Mouse (Mus musculus): Measurements from ENCODE around the gene Pnmt. TPM values are rescaled to one million over a fixed set of nuclear protein-coding genes. Genes with fewer than 3 reads are reported as not detected.

Gene Pnmt
- total RNA-seq, 2 experiments from 2014 or later: 0.39 to 0.53 TPM

GRCm38 (mm10) chr11:98400816-98401215, 14.6 kb downstream of the Pnmt start:
- intact Hi-C loops (cut with DNase I; ENCODE audit: low total_unique reads): no loop called here
- no peak for DNase-seq

- intact Hi-C loops (cut with DNase I; ENCODE audit: low total_unique reads): no loop called here
- no peak for DNase-seq
Measured at GRCm38 (mm10) chr11:98406621-98407020, 20.4 kb downstream of the Pnmt start.

- intact Hi-C loops (cut with DNase I; ENCODE audit: low total_unique reads): no loop called here
- DNase-seq: no peak
Measured at GRCm38 (mm10) chr11:98408872-98409271, 22.6 kb downstream of the Pnmt start.

- intact Hi-C loops (cut with DNase I; ENCODE audit: low total_unique reads): no loop called here
- no peak for DNase-seq
Measured at GRCm38 (mm10) chr11:98409341-98409822, 23.1 kb downstream of the Pnmt start.

GRCm38 (mm10) chr11:98412273-98412796, 26.1 kb downstream of the Pnmt start, which contains the start of gene Erbb2:
TSS of gene Erbb2 (plus strand) at chr11:98412470.
- intact Hi-C loops (cut with DNase I; ENCODE audit: low total_unique reads): no loop called here
- peak; percentile 78 for DNase-seq

- intact Hi-C loops (cut with DNase I; ENCODE audit: low total_unique reads): no loop called here
- no peak for DNase-seq
Measured at GRCm38 (mm10) chr11:98412797-98413301, 26.6 kb downstream of the Pnmt start.

- intact Hi-C loops (cut with DNase I; ENCODE audit: low total_unique reads): no loop called here
- no peak for DNase-seq
Measured at GRCm38 (mm10) chr11:98413731-98414130, 27.5 kb downstream of the Pnmt start.

DNA sequence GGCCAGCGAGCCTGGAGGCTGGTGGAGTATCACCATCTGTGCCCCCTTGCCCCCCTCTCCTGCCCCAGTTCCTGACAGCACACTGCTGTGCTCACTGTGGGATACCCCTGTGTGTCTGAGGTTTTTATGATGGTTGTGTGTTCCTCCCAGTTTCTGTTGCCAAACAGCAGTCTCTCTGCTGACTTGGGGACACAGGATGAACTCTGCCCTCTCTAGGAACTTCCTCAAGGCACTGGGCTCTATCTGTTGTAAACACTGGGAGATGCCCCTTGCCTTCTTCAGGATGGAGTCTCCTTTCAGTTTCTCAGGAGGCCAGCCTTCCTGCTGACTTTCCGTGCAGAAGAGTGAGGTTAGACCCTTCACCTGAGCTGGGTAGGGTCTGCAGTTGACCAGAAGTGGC, 27.9 kb downstream of the Pnmt start:
- intact Hi-C loops (cut with DNase I; ENCODE audit: low total_unique reads): no loop called here
- no peak for DNase-seq

- intact Hi-C loops (cut with DNase I; ENCODE audit: low total_unique reads): no loop called here
Measured at GRCm38 (mm10) chr11:98417074-98417473, 30.8 kb downstream of the Pnmt start.

DNA sequence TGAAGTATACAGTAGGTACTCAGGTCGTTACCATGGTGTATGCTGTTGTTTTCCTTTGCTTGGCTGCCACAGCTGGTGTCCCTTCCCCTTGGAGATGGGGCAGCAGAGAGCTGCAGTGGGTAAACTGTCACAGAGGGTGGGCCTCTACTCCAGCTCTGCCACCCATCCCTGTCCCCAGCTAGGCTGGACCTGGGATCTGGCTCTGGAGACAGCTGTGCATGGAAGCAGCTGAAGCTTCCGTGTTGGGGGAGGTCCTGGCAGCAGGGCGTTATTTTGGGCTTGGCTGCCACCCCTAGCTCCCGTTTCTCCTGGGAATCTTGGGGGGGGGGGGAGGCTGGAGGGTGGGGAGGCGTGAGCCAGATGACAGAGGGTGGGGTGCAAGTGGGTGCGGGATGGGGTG, 32.0 kb downstream of the Pnmt start:
- intact Hi-C loops (cut with DNase I; ENCODE audit: low total_unique reads): no loop called here
- DNase-seq: no peak

More at GRCm38 (mm10) chr11:98417074-98417473, 30.8 kb downstream of the Pnmt start:
- DNase-seq: no peak

- intact Hi-C loops (cut with DNase I; ENCODE audit: low total_unique reads): no loop called here
- DNase-seq: no peak
Measured at GRCm38 (mm10) chr11:98418939-98419547, 32.8 kb downstream of the Pnmt start.

DNA sequence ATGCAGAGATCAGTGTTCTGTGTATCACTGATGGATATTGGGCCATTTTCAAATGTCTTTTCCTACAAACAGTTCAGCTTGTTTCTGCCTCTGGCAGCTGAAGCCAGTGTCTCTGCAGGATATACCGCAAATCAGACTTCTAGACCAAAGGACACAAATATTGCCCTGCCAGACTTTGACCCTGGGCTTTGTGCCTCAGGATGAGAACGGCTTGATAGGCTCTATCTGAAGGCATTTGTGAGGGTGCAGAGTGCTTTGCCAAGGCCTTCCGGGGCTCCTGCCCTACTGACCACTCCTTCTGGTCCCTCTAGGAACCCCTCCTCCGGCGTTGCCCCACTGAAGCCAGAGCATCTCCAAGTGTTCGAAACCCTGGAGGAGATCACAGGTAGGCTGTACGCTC, 40.3 kb downstream of the Pnmt start:
- DNase-seq: no peak
- intact Hi-C loops (cut with DNase I; ENCODE audit: low total_unique reads): no loop called here

DNA sequence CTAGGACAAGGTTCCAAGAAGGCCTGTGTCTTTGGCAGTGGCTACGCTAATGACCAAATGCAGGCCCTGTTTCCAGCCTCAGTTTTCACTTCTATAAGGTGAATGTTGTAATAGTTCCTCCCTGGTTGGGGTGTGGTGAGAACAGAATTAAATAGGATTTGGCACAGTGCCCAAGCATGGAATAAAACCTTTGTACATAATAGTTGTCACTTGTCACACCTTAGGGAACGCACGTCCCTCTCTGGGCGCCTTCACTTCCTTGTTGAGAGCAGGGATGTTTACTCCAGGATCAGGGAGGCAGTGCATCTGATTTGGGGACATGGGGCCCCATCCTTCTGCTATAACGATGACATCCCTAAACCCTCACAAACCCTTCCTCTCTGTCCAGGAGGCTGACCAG, 42.2 kb downstream of the Pnmt start:
- DNase-seq: no peak
- intact Hi-C loops (cut with DNase I; ENCODE audit: low total_unique reads): no loop called here

DNA sequence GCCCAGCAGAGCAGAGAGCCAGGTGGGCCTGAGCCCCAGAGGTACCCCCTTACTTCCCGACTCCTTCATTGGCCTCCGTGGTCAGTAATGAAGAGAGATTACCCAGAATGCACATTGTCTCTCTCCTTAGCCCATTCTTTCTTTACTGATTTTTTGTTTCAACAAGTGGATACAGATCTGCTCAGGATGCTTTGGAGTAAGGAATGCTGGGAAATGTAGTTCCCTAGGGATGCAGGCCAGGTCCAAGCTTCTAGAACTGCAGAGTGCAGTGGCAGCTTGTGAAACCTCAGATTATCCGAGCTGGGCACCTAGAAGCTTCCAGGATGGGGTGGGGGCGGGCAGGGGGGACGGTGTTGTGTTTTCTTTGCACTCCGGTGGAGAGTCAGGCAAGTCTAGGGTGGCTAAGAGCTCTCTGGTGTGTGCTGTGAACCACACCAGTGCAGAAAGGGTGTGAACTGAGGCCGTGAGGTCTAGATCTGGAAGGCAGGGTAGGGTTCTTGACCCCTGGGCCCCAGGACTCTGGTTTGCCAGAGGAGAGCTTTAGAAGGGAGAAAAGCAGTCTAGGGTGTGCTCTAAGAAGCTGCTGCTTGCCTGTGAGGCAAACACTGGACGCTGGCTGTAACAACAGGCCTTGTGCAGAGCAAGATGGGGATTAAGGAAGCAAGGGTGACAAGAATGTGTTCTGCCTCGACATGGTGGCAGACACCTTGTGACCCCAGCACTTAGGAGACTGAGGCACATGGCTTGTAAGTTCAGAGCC, 45.7 kb downstream of the Pnmt start:
- intact Hi-C loops (cut with DNase I; ENCODE audit: low total_unique reads): no loop called here
- no peak for DNase-seq

DNA sequence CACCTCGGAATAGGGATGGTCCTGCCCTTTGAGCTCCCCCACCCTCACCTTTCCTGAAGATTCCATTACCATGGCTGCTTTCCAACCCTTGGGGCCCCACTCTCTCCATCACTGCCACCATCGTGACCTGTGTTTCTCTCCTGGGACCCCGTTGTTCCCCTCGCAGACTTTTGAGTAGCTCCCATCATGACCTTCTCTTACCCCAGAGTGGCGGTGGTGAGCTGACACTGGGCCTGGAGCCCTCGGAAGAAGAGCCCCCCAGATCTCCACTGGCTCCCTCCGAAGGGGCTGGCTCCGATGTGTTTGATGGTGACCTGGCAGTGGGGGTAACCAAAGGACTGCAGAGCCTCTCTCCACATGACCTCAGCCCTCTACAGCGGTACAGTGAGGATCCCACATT, 49.5 kb downstream of the Pnmt start:
- intact Hi-C loops (cut with DNase I; ENCODE audit: low total_unique reads): loop anchor here (5.0 kb wide), 1 partner anchor 93 kb away; no protein-coding TSS in a partner anchor
- DNase-seq: no peak

- no peak for DNase-seq
- intact Hi-C loops (cut with DNase I; ENCODE audit: low total_unique reads): loop anchor here (5.0 kb wide), 1 partner anchor 95 kb away; no protein-coding TSS in a partner anchor
Measured at GRCm38 (mm10) chr11:98437441-98437840, 51.2 kb downstream of the Pnmt start.

Other genes with a start within 250 kb of the Pnmt start
- gene Fbxl20, start 236.0 kb upstream of the Pnmt start, total RNA-seq (2021): 10 to 100 TPM in 1 of 2 experiments, 1 to 10 TPM in 1; 8.9 to 12.1 TPM
- gene Med1, start 193.2 kb upstream of the Pnmt start, total RNA-seq (2021): 10 to 100 TPM; 23.0 to 24.6 TPM
- 10 to 100 TPM; 14.6 to 17.0 TPM for gene Cdk12, start 183.4 kb upstream of the Pnmt start, total RNA-seq (2021)
- not detected for gene Neurod2, start 56.8 kb upstream of the Pnmt start, total RNA-seq (2021)
- gene Ppp1r1b, start 38.0 kb upstream of the Pnmt start, total RNA-seq (2021): under 1 TPM; 0.20 to 0.29 TPM
- 1 to 10 TPM; 7.3 to 9.4 TPM for gene Stard3, start 28.1 kb upstream of the Pnmt start, total RNA-seq (2021)
- 1,000 to 10,000 TPM in 1 of 2 experiments, 100 to 1,000 TPM in 1; 673 to 1,120 TPM for gene Tcap, start 2.6 kb upstream of the Pnmt start, total RNA-seq (2021)
- gene Pgap3, start 14.0 kb downstream of the Pnmt start, total RNA-seq (2021): 1 to 10 TPM; 2.2 to 2.9 TPM
- gene Erbb2, start 26.0 kb downstream of the Pnmt start, total RNA-seq (2021): 1 to 10 TPM; 3.9 to 5.3 TPM
- 10 to 100 TPM; 27.7 to 30.3 TPM for gene Mien1, start 52.5 kb downstream of the Pnmt start, total RNA-seq (2021)
- gene Grb7, start 59.9 kb downstream of the Pnmt start, total RNA-seq (2021): not detected
- gene Ikzf3, start 159.6 kb downstream of the Pnmt start, total RNA-seq (2021): under 1 TPM; 0.10 to 0.18 TPM
- gene Zpbp2, start 164.6 kb downstream of the Pnmt start, total RNA-seq (2021): not detected
- gene Ormdl3, start 200.9 kb downstream of the Pnmt start, total RNA-seq (2021): 10 to 100 TPM; 18.3 to 18.7 TPM
- gene Lrrc3c, start 211.8 kb downstream of the Pnmt start, total RNA-seq (2021): not detected
- gene Gm12355, start 239.2 kb downstream of the Pnmt start, total RNA-seq (2021): 1 to 10 TPM; 5.0 to 6.6 TPM
- gene Gsdma3, start 239.9 kb downstream of the Pnmt start, total RNA-seq (2021): under 1 TPM; 0.16 to 0.39 TPM